Mouse (Mus musculus): Measurements from ENCODE around the gene Olfr995. TPM values are rescaled to one million over a fixed set of nuclear protein-coding genes. Genes with fewer than 3 reads are reported as not detected.

The Olfr995 gene
- polyA plus RNA-seq (2016; fragmentation: Nextera tagmentation; extraction: Ambion mirVana), result not detected in 2 replicates

GRCm38 (mm10) chr2:85443539-85443938 is at the start of gene Olfr995:
Olfr995 (minus strand) TSS chr2:85443639.
- Histone ChIP-seq H3K4me2 (no peak within 1 kb of the TSS), H3K4me1 (replicated peaks) (no peaks in the 10 kb centered on the region), H3K9ac (no peak within 1 kb of the TSS), H3K9me3 (replicated peaks) (no peaks in the 10 kb centered on the region), H3K27ac (ENCODE audit: poor library complexity, severe bottlenecking) (no peak within 1 kb of the TSS), H3K4me3 (no peak within 1 kb of the TSS), H3K27me3 (replicated peaks) (no peaks in the 10 kb centered on the region), H3K36me3 (no peaks in the 10 kb centered on the region)
- WGBS, result 9% methylated on average over 1 of the region's 1 CpGs
- no peak for ATAC-seq (ENCODE audit: insufficient number of reproducible peaks, low FRiP score)

- WGBS, result 62% methylated on average over 5 of the region's 5 CpGs
- no peaks in the 10 kb centered on the region for H3K4me1 ChIP-seq (replicated peaks)
- no peak for ATAC-seq (ENCODE audit: insufficient number of reproducible peaks, low FRiP score)
Measured at GRCm38 (mm10) chr2:85490396-85490795, 47.0 kb upstream of the Olfr995 start.

GRCm38 (mm10) chr2:85466801-85467325 is 23.4 kb upstream of the Olfr995 start:
- no peaks in the 10 kb centered on the region for H3K27me3 ChIP-seq (replicated peaks)
- H3K9me3 ChIP-seq (replicated peaks), result peaks cover 6% of the 10 kb centered on the region; the same call in 1 of the 2 replicates
- no peak for ATAC-seq (ENCODE audit: insufficient number of reproducible peaks, low FRiP score)
- H3K27ac ChIP-seq (ENCODE audit: poor library complexity, severe bottlenecking), result no peak overlapping the region
- no peaks in the 10 kb centered on the region for H3K36me3 ChIP-seq
- WGBS, result 72% methylated on average over 3 of the region's 3 CpGs
- H3K4me2 ChIP-seq, result no peak overlapping the region
- H3K4me1 ChIP-seq (replicated peaks), result no peaks in the 10 kb centered on the region
- H3K4me3 ChIP-seq, result no peak overlapping the region
- H3K9ac ChIP-seq, result no peak overlapping the region

More at GRCm38 (mm10) chr2:85490396-85490795, 47.0 kb upstream of the Olfr995 start:
- Histone ChIP-seq H3K9me3 (replicated peaks) (no peaks in the 10 kb centered on the region), H3K36me3 (no peaks in the 10 kb centered on the region), H3K27ac (ENCODE audit: poor library complexity, severe bottlenecking) (no peak overlapping the region), H3K4me3 (no peak overlapping the region), H3K4me2 (no peak overlapping the region), H3K27me3 (replicated peaks) (no peaks in the 10 kb centered on the region), H3K9ac (no peak overlapping the region)

- no peak overlapping the region for H3K4me2 ChIP-seq
- H3K27me3 ChIP-seq (replicated peaks), result no peaks in the 10 kb centered on the region
- H3K4me3 ChIP-seq, result no peak overlapping the region
- H3K9me3 ChIP-seq (replicated peaks), result no peaks in the 10 kb centered on the region
- no peak overlapping the region for H3K27ac ChIP-seq (ENCODE audit: poor library complexity, severe bottlenecking)
- H3K36me3 ChIP-seq, result no peaks in the 10 kb centered on the region
- ATAC-seq (ENCODE audit: insufficient number of reproducible peaks, low FRiP score), result no peak
- no peak overlapping the region for H3K9ac ChIP-seq
- no peaks in the 10 kb centered on the region for H3K4me1 ChIP-seq (replicated peaks)
Measured at GRCm38 (mm10) chr2:85442546-85442945, 893 bp downstream of the Olfr995 start.

- H3K36me3 ChIP-seq, result no peaks in the 10 kb centered on the region
- H3K9ac ChIP-seq, result no peak within 1 kb of the TSS
- no peaks in the 10 kb centered on the region for H3K4me1 ChIP-seq (replicated peaks)
- H3K9me3 ChIP-seq (replicated peaks), result no peaks in the 10 kb centered on the region
- no peak within 1 kb of the TSS for H3K4me2 ChIP-seq
- H3K27ac ChIP-seq (ENCODE audit: poor library complexity, severe bottlenecking), result no peak within 1 kb of the TSS
- WGBS, result 84% methylated on average over 3 of the region's 3 CpGs
- ATAC-seq (ENCODE audit: insufficient number of reproducible peaks, low FRiP score), result no peak
- H3K27me3 ChIP-seq (replicated peaks), result no peaks in the 10 kb centered on the region
- H3K4me3 ChIP-seq, result no peak within 1 kb of the TSS
Measured at GRCm38 (mm10) chr2:85436351-85436750, 7.1 kb downstream of the Olfr995 start, which contains the start of gene Olfr994. Olfr994 (minus strand) TSS chr2:85436451.

- H3K36me3 ChIP-seq, result no peaks in the 10 kb centered on the region
- no peak overlapping the region for H3K9ac ChIP-seq
- H3K4me1 ChIP-seq (replicated peaks), result no peaks in the 10 kb centered on the region
- no peaks in the 10 kb centered on the region for H3K9me3 ChIP-seq (replicated peaks)
- WGBS, result 81% methylated on average over 1 of the region's 1 CpGs
- no peak overlapping the region for H3K4me3 ChIP-seq
- ATAC-seq (ENCODE audit: insufficient number of reproducible peaks, low FRiP score), result no peak
- H3K4me2 ChIP-seq, result no peak overlapping the region
- no peaks in the 10 kb centered on the region for H3K27me3 ChIP-seq (replicated peaks)
- no peak overlapping the region for H3K27ac ChIP-seq (ENCODE audit: poor library complexity, severe bottlenecking)
Measured at GRCm38 (mm10) chr2:85425893-85426292, 17.5 kb downstream of the Olfr995 start.

GRCm38 (mm10) chr2:85414777-85415176 is 28.7 kb downstream of the Olfr995 start, which contains the start of gene Olfr993:
Olfr993 (minus strand) TSS chr2:85414877.
- Histone ChIP-seq H3K9ac (no peak within 1 kb of the TSS), H3K27ac (ENCODE audit: poor library complexity, severe bottlenecking) (no peak within 1 kb of the TSS), H3K4me3 (no peak within 1 kb of the TSS), H3K4me1 (replicated peaks) (no peaks in the 10 kb centered on the region), H3K36me3 (no peaks in the 10 kb centered on the region), H3K9me3 (replicated peaks) (no peaks in the 10 kb centered on the region), H3K27me3 (replicated peaks) (no peaks in the 10 kb centered on the region), H3K4me2 (no peak within 1 kb of the TSS)
- no peak for ATAC-seq (ENCODE audit: insufficient number of reproducible peaks, low FRiP score)

GRCm38 (mm10) chr2:85409369-85409768 is 34.1 kb downstream of the Olfr995 start, which contains the start of gene Olfr992:
Olfr992 (minus strand) TSS chr2:85409469.
- Histone ChIP-seq H3K4me3 (no peak within 1 kb of the TSS), H3K27ac (ENCODE audit: poor library complexity, severe bottlenecking) (no peak within 1 kb of the TSS), H3K36me3 (no peaks in the 10 kb centered on the region), H3K4me1 (replicated peaks) (no peaks in the 10 kb centered on the region), H3K27me3 (replicated peaks) (no peaks in the 10 kb centered on the region), H3K9ac (no peak within 1 kb of the TSS), H3K4me2 (no peak within 1 kb of the TSS), H3K9me3 (replicated peaks) (no peaks in the 10 kb centered on the region)
- WGBS, result 43% methylated on average over 2 of the region's 2 CpGs
- no peak for ATAC-seq (ENCODE audit: insufficient number of reproducible peaks, low FRiP score)

Other genes with a start within 250 kb of the Olfr995 start
- 0.18 and 0.22 TPM in 2 replicates for gene Lrrc55, start 246.4 kb downstream of the Olfr995 start, polyA plus RNA-seq (2016; fragmentation: Nextera tagmentation; extraction: Ambion mirVana)
- not detected in 2 replicates for gene Olfr987, start 104.3 kb downstream of the Olfr995 start, polyA plus RNA-seq (2016; fragmentation: Nextera tagmentation; extraction: Ambion mirVana)
- gene Olfr988, start 80.4 kb downstream of the Olfr995 start, polyA plus RNA-seq (2016; fragmentation: Nextera tagmentation; extraction: Ambion mirVana), result not detected in 2 replicates
- not detected in 2 replicates for gene Olfr992, start 34.2 kb downstream of the Olfr995 start, polyA plus RNA-seq (2016; fragmentation: Nextera tagmentation; extraction: Ambion mirVana)
- not detected in 2 replicates for gene Olfr993, start 28.8 kb downstream of the Olfr995 start, polyA plus RNA-seq (2016; fragmentation: Nextera tagmentation; extraction: Ambion mirVana)
- not detected in 2 replicates for gene Olfr994, start 7.2 kb downstream of the Olfr995 start, polyA plus RNA-seq (2016; fragmentation: Nextera tagmentation; extraction: Ambion mirVana)
- not detected in 2 replicates for gene 4833423E24Rik, start 75.4 kb upstream of the Olfr995 start, polyA plus RNA-seq (2016; fragmentation: Nextera tagmentation; extraction: Ambion mirVana)
- not detected in 2 replicates for gene Olfr996, start 135.6 kb upstream of the Olfr995 start, polyA plus RNA-seq (2016; fragmentation: Nextera tagmentation; extraction: Ambion mirVana)
- not detected in 2 replicates for gene Olfr998, start 145.3 kb upstream of the Olfr995 start, polyA plus RNA-seq (2016; fragmentation: Nextera tagmentation; extraction: Ambion mirVana)
- not detected in 2 replicates for gene Olfr1000, start 168.3 kb upstream of the Olfr995 start, polyA plus RNA-seq (2016; fragmentation: Nextera tagmentation; extraction: Ambion mirVana)
- not detected in 2 replicates for gene Olfr1002, start 207.1 kb upstream of the Olfr995 start, polyA plus RNA-seq (2016; fragmentation: Nextera tagmentation; extraction: Ambion mirVana)
- not detected in 2 replicates for gene Olfr154, start 220.8 kb upstream of the Olfr995 start, polyA plus RNA-seq (2016; fragmentation: Nextera tagmentation; extraction: Ambion mirVana)
- gene Olfr1006, start 235.1 kb upstream of the Olfr995 start, polyA plus RNA-seq (2016; fragmentation: Nextera tagmentation; extraction: Ambion mirVana), result not detected in 2 replicates
- not detected in 2 replicates for gene Olfr1008, start 245.8 kb upstream of the Olfr995 start, polyA plus RNA-seq (2016; fragmentation: Nextera tagmentation; extraction: Ambion mirVana)

Measured in heart, embryonic 12.5 days (tissue).